Mouse (Mus musculus) heart, postnatal 0 days (tissue): Measurements from ENCODE around the gene Ifnar1.
"Not testable (repeated sequence)": the region's sequence is repeated elsewhere in the genome, so short reads cannot be mapped to it uniquely, and the experiment has no call there.

Experiments used
- CTCF ChIP-seq: IDR thresholded peaks from 2 replicates; pipeline ENCODE4 v1.5.1; 2016; ENCODE audit warnings: antibody characterized with exemption, control low read depth, low read depth
- EP300 ChIP-seq: IDR thresholded peaks from 2 replicates; pipeline ENCODE4 v1.6.1; 2016; ENCODE audit warnings: antibody characterized with exemption, low read depth

DNA sequence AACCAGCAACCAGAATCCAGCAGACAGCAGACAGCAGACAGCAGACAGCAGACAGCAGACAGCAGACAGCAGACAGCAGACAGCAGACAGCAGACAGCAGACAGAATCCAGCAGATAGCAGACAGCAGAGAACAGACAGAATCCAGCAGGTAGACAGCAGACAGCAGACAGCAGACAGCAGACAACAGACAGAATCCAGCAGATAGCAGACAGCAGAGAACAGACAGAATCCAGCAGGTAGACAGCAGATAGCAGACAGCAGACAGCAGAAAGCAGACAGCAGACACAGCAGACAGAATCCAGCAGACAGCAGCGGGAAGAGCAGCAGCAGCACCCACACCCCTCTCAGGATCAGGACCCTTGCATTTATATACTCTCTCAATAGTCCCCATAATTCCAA lies 46.4 kb upstream of the Ifnar1 start:
- not testable (repeated sequence) for TF ChIP-seq CTCF, EP300
